21 mouse cellular contexts compared by ENCODE assay signal in the genomic region with DNA sequence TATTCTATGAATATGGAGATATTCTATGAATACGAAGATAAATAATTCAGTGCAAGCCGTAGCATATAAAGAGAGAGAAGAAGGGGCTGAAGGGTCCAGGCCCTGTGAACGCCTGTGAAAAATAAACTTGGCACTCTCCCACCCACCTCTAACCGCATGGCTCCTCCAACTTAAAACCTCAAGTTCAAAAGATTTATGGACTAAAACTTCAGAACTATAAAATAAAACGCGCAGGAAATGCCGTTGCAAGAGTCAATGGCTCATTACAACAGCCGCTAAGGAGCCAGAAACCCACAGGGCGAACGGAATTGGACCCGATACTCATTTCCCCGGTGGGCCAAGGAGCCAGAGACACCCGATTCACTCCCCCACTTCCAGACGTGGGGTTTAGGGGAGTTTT.
DNase-seq lines count a peak whose midpoint lies in the region; ATAC-seq lines count a peak whose summit lies in the region.
"Had no signal": no experiment of that assay in that cellular context is flagged by ENCODE, and none has a peak within 500 bp of the region (broad histone marks: within the 10 kb centered on the region; RNA-seq: fewer than 3 reads in every experiment).

No protein-coding gene starts in this region.

- H3K4me2 ChIP-seq in forebrain, embryonic 15.5 days (replicated peaks) = no peak overlapping the region
- peak overlapping the region; percentile 20 for H3K4me2 ChIP-seq in kidney, embryonic 15.5 days
- H3K4me2 ChIP-seq: hindbrain, embryonic 12.5 days; liver, embryonic 12.5 days; lung, embryonic 15.5 days; stomach, embryonic 15.5 days had no signal

- H3K27ac ChIP-seq in forebrain, embryonic 10.5 days = peak overlapping the region; percentile 95; the same call in 1 of the 2 replicates
- H3K27ac ChIP-seq in forebrain, embryonic 15.5 days (replicated peaks) = no peak overlapping the region
- H3K27ac ChIP-seq in kidney, embryonic 15.5 days = peak overlapping the region; percentile 70
- H3K27ac ChIP-seq: hindbrain, embryonic 12.5 days; liver, embryonic 12.5 days; lung, embryonic 15.5 days; stomach, embryonic 15.5 days had no signal

- H3K36me3 ChIP-seq in forebrain, embryonic 10.5 days (replicated peaks) = peaks cover 26% of the 10 kb centered on the region
- H3K36me3 ChIP-seq in forebrain, embryonic 15.5 days = no peaks in the 10 kb centered on the region
- H3K36me3 ChIP-seq in kidney, embryonic 15.5 days = no peaks in the 10 kb centered on the region
- H3K36me3 ChIP-seq: hindbrain, embryonic 12.5 days; liver, embryonic 12.5 days; lung, embryonic 15.5 days; stomach, embryonic 15.5 days had no signal

- H3K9ac ChIP-seq in forebrain, embryonic 15.5 days (replicated peaks) = no peak overlapping the region
- no peak overlapping the region for H3K9ac ChIP-seq in kidney, embryonic 15.5 days
- H3K9ac ChIP-seq: forebrain, postnatal 0 days; hindbrain, embryonic 12.5 days; liver, embryonic 12.5 days; lung, embryonic 15.5 days; stomach, embryonic 15.5 days had no signal

- no peaks in the 10 kb centered on the region for H3K27me3 ChIP-seq in forebrain, embryonic 10.5 days (ENCODE audit: poor library complexity, severe bottlenecking)
- H3K27me3 ChIP-seq in forebrain, embryonic 15.5 days = no peaks in the 10 kb centered on the region
- H3K27me3 ChIP-seq in kidney, embryonic 15.5 days = no peaks in the 10 kb centered on the region
- H3K27me3 ChIP-seq: hindbrain, embryonic 12.5 days; liver, embryonic 12.5 days; lung, embryonic 15.5 days; megakaryocyte, embryonic 14.5 days; stomach, embryonic 15.5 days had no signal

- H3K4me3 ChIP-seq in forebrain, embryonic 10.5 days = no peak overlapping the region
- no peak overlapping the region for H3K4me3 ChIP-seq in forebrain, embryonic 15.5 days
- H3K4me3 ChIP-seq in kidney, embryonic 15.5 days (replicated peaks) = no peak overlapping the region
- H3K4me3 ChIP-seq: hindbrain, embryonic 12.5 days; liver, embryonic 12.5 days; lung, embryonic 15.5 days; megakaryocyte, embryonic 14.5 days; stomach, embryonic 15.5 days had no signal

- WGBS in forebrain, embryonic 10.5 days = 92% methylated on average over 14 of the region's 14 CpGs
- WGBS in forebrain, embryonic 15.5 days = 70% methylated on average over 14 of the region's 14 CpGs
- 18% methylated on average over 14 of the region's 14 CpGs for WGBS in kidney, embryonic 15.5 days

- DNase-seq in forebrain, embryonic 10.5 days (ENCODE audit: extremely low spot score, low spot score) = no peak
- no peak for DNase-seq in kidney, postnatal 14 days
- peak; percentile 28 for DNase-seq in CD4-positive helper T cell, adult 2 months (ENCODE audit: low read depth, low spot score)
- DNase-seq in adrenal gland, postnatal 36 days = no peak
- DNase-seq in gastrocnemius, postnatal 25 days = no peak
- DNase-seq: adrenal gland, postnatal 10 days; cerebellum, adult 8-10 months; forebrain, postnatal 0 days; gastrocnemius, postnatal 10 days; kidney, postnatal 10 days; layer of hippocampus, adult 9-11 months; thymus, postnatal 36 days had no signal

- H3K9me3 ChIP-seq in forebrain, embryonic 10.5 days = no peaks in the 10 kb centered on the region
- no peaks in the 10 kb centered on the region for H3K9me3 ChIP-seq in forebrain, embryonic 15.5 days
- H3K9me3 ChIP-seq in kidney, embryonic 15.5 days (replicated peaks) = no peaks in the 10 kb centered on the region
- H3K9me3 ChIP-seq: G1E; hindbrain, embryonic 12.5 days; liver, embryonic 12.5 days; lung, embryonic 15.5 days; megakaryocyte, embryonic 14.5 days; stomach, embryonic 15.5 days had no signal

- H3K4me1 ChIP-seq in forebrain, embryonic 10.5 days = peaks cover 100% of the 10 kb centered on the region
- peaks cover 86% of the 10 kb centered on the region for H3K4me1 ChIP-seq in forebrain, embryonic 15.5 days
- H3K4me1 ChIP-seq in kidney, embryonic 15.5 days = peaks cover 95% of the 10 kb centered on the region

- ATAC-seq in forebrain, embryonic 15.5 days (replicated peaks) = no peak
- no peak for ATAC-seq in kidney, embryonic 15.5 days (replicated peaks; ENCODE audit: low FRiP score)
- peak; percentile 8 to 44; a peak in 2 of 4 replicates for ATAC-seq in hematopoietic stem cell, adult 5-6 weeks (replicated peaks in 1 of 2; ENCODE audit: insufficient read depth in 1 of 2, low FRiP score in 2 of 2, low TSS enrichment in 1 of 2, low read depth in 1 of 2, poor library complexity in 2 of 2, severe bottlenecking in 2 of 2)
- ATAC-seq: forebrain, postnatal 0 days; liver, embryonic 12.5 days had no signal

Comparison
In these comparisons a context has a peak if more than half of its experiments do, and no peak if none do; other contexts are left out.
1. ATAC-seq: peak in hematopoietic stem cell, adult 5-6 weeks (2 of 2); none in forebrain, embryonic 15.5 days (single experiment) and kidney, embryonic 15.5 days (single experiment).